Mouse (Mus musculus): ENCODE results near the gene Pecam1. TPM values are rescaled to one million over a fixed set of nuclear protein-coding genes. Genes with fewer than 3 reads are reported as not detected.
A peak's percentile ranks its signal among the peaks of the same experiment; 100 is the strongest.
"Not testable (repeated sequence)": the region's sequence is repeated elsewhere in the genome, so short reads cannot be mapped to it uniquely, and the experiment has no call there.

Gene Pecam1
- total RNA-seq, 2 experiments from 2014 or later: 120 to 139 TPM

- DNase-seq; intact Hi-C loops (cut with DNase I): not testable (repeated sequence)
Measured at GRCm38 (mm10) chr11:106656896-106657498, 93.4 kb downstream of the Pecam1 start.

- DNase-seq: peak; percentile 83 to 87
- intact Hi-C loops (cut with DNase I): loop anchor here (1.0 to 5.0 kb wide), 2 partner anchors 34 to 94 kb away; no protein-coding TSS in a partner anchor
Measured at GRCm38 (mm10) chr11:106648347-106648746, 102.1 kb downstream of the Pecam1 start.

- intact Hi-C loops (cut with DNase I): no loop called here
- no peak for DNase-seq
Measured at GRCm38 (mm10) chr11:106642966-106643637, 107.3 kb downstream of the Pecam1 start.

GRCm38 (mm10) chr11:106641580-106641979 is 108.8 kb downstream of the Pecam1 start:
- intact Hi-C loops (cut with DNase I): no loop called here

GRCm38 (mm10) chr11:106640059-106640458 is 110.4 kb downstream of the Pecam1 start:
- DNase-seq: no peak
- intact Hi-C loops (cut with DNase I): no loop called here

More at GRCm38 (mm10) chr11:106641580-106641979, 108.8 kb downstream of the Pecam1 start:
- DNase-seq: no peak

GRCm38 (mm10) chr11:106639356-106639692 is 111.1 kb downstream of the Pecam1 start:
- DNase-seq: no peak

GRCm38 (mm10) chr11:106638551-106639355 is 111.7 kb downstream of the Pecam1 start:
- DNase-seq: no peak
- intact Hi-C loops (cut with DNase I): no loop called here

More at GRCm38 (mm10) chr11:106639356-106639692, 111.1 kb downstream of the Pecam1 start:
- intact Hi-C loops (cut with DNase I): no loop called here

GRCm38 (mm10) chr11:106637754-106638153 is 112.7 kb downstream of the Pecam1 start:
- intact Hi-C loops (cut with DNase I): no loop called here
- DNase-seq: no peak

GRCm38 (mm10) chr11:106635946-106636345 is 114.5 kb downstream of the Pecam1 start:
- intact Hi-C loops (cut with DNase I): no loop called here
- DNase-seq: no peak

GRCm38 (mm10) chr11:106634175-106634574 is 116.3 kb downstream of the Pecam1 start:
- DNase-seq; intact Hi-C loops (cut with DNase I): not testable (repeated sequence)

- intact Hi-C loops (cut with DNase I): no loop called here
- no peak for DNase-seq
Measured at GRCm38 (mm10) chr11:106633456-106633855, 117.0 kb downstream of the Pecam1 start.

GRCm38 (mm10) chr11:106627692-106628091 is 122.7 kb downstream of the Pecam1 start:
- DNase-seq: peak; percentile 60 to 77
- intact Hi-C loops (cut with DNase I): loop anchor here (1.0 kb wide), 2 partner anchors 114 to 209 kb away; no protein-coding TSS in a partner anchor

- intact Hi-C loops (cut with DNase I): no loop called here
- no peak for DNase-seq
Measured at GRCm38 (mm10) chr11:106625577-106625976, 124.9 kb downstream of the Pecam1 start.

- intact Hi-C loops (cut with DNase I): no loop called here
- no peak for DNase-seq
Measured at GRCm38 (mm10) chr11:106623629-106624028, 126.8 kb downstream of the Pecam1 start.

GRCm38 (mm10) chr11:106622056-106622455 is 128.4 kb downstream of the Pecam1 start:
- no peak for DNase-seq
- intact Hi-C loops (cut with DNase I): no loop called here

GRCm38 (mm10) chr11:106618768-106619167 is 131.7 kb downstream of the Pecam1 start:
- not testable (repeated sequence) for DNase-seq
- intact Hi-C loops (cut with DNase I): loop anchor here (10.0 kb wide), 1 partner anchor 344 kb away; the partner anchor contains the start of genes Smarcd2 and Tcam1

- no peak for DNase-seq
- intact Hi-C loops (cut with DNase I): loop anchor here (10.0 kb wide), 1 partner anchor 343 kb away; the partner anchor contains the start of genes Smarcd2 and Tcam1
Measured at GRCm38 (mm10) chr11:106617821-106618580, 132.4 kb downstream of the Pecam1 start.

GRCm38 (mm10) chr11:106615561-106615960 is 134.9 kb downstream of the Pecam1 start:
- DNase-seq: no peak
- intact Hi-C loops (cut with DNase I): loop anchor here (2.0 to 10.0 kb wide), 2 partner anchors 115 to 341 kb away; partner anchors contain the start of genes Smarcd2 and Tcam1

- intact Hi-C loops (cut with DNase I): loop anchor here (2.0 to 10.0 kb wide), 3 partner anchors 92 to 339 kb away; partner anchors contain the start of genes Smarcd2 and Tcam1
- DNase-seq: peak in 1 of 2 experiments; percentile 34
Measured at GRCm38 (mm10) chr11:106614339-106614645, 136.1 kb downstream of the Pecam1 start.
